In the genomic region with DNA sequence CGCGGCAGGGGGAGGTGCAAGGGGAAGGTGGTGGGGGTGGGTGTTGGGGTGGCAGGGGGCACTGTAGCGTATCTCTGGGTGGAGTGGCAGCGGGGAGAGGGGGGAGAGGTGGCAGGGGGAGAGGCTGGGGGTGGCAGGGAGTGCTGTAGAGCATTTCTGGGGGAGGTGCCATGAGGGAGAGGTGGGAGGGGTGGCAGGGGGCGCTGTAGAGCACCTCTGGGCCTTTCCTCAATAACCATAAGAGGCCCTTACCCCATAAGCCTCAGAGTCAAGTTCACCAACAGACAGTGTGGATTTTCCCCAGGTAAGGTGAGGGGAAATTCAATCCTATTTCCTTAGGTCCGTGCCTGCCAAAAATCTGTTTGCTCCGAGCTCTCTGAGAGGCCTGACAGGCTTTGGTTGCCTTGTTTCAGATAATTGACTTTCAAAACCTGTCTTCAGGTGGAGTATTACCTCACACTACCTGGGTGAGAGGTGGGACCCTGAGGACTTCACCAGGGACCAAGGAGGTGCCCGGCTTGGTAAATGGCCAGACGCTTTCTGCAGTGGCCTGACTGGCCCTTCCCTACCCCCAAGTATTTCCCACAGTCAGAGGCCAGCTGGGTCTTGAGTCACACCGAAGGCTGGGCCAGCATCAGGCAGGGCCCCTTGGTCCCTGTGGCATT, we compare ENCODE assay signal across 19 mouse cellular contexts. TPM values are rescaled to one million over a fixed set of nuclear protein-coding genes. Genes with fewer than 3 reads are reported as not detected.
DNase-seq lines count a peak whose midpoint lies in the region; TF ChIP-seq lines count a peak whose summit lies in the region.
"Had no signal": no experiment of that assay in that cellular context is flagged by ENCODE, and none has a peak within 500 bp of the region (broad histone marks: within the 10 kb centered on the region; RNA-seq: fewer than 3 reads in every experiment).

No protein-coding gene starts in this region.

- H3K27ac ChIP-seq in gastrocnemius, adult 2 months = no peak overlapping the region
- H3K27ac ChIP-seq: hindbrain, embryonic 14.5 days had no signal

- DNase-seq in gastrocnemius, adult 2 months = no peak
- DNase-seq in gastrocnemius, postnatal 10 days = no peak
- DNase-seq in urinary bladder, postnatal 14 days (ENCODE audit: low spot score) = peak; percentile 17
- no peak for DNase-seq in urinary bladder, postnatal 4 days (ENCODE audit: low spot score in 2 of 2)
- peak; percentile 54 for DNase-seq in lung, postnatal 25 days (ENCODE audit: low spot score)
- no peak for DNase-seq in right cerebral cortex, postnatal 36 days (ENCODE audit: low spot score in 2 of 2)
- no peak for DNase-seq in embryo, embryonic 9.5 days (ENCODE audit: extremely low spot score)
- DNase-seq in frontal cortex, postnatal 36 days (ENCODE audit: low spot score in 2 of 2) = no peak
- DNase-seq: adrenal gland, postnatal 14 days; cerebellum, adult 9-11 months; forebrain, postnatal 0 days; heart, postnatal 14 days; kidney, adult 9 months; kidney, postnatal 25 days; lung, embryonic 14.5 days had no signal

- no peak overlapping the region for H3K4me3 ChIP-seq in gastrocnemius, adult 2 months
- H3K4me3 ChIP-seq: heart, embryonic 12.5 days had no signal

- intact Hi-C loops in gastrocnemius, adult 2 months (cut with DNase I) = no loop called here

- TF ChIP-seq CTCF in gastrocnemius, adult 2 months (IDR thresholded peaks at IDR 0.05) = peak; percentile 17; the same call in 1 of the 2 replicates

RNA-seq across cellular contexts. Expression of a gene that starts 33.8 kb away (rescaled TPM):
- 1 to 10 TPM; 1.8 to 1.9 TPM for total RNA-seq in gastrocnemius, adult 2 months (2021)
- 10 to 100 TPM in 1 of 2 experiments, 1 to 10 TPM in 1; 8.3 to 11.3 TPM for total RNA-seq in gastrocnemius, postnatal 10 days (2021)
- total RNA-seq: adrenal gland, postnatal 14 days; granulocyte monocyte progenitor cell, adult 5-6 weeks; heart, postnatal 14 days; megakaryocyte-erythroid progenitor cell, adult 5-6 weeks had no signal

Comparison
In these comparisons a context has a peak if more than half of its experiments do, and no peak if none do; other contexts are left out.
1. DNase-seq: peak in urinary bladder, postnatal 14 days (single experiment) and lung, postnatal 25 days (single experiment); none in gastrocnemius, adult 2 months (single experiment), gastrocnemius, postnatal 10 days (single experiment), urinary bladder, postnatal 4 days (0 of 2), right cerebral cortex, postnatal 36 days (0 of 2), embryo, embryonic 9.5 days (single experiment) and frontal cortex, postnatal 36 days (0 of 2).